Mouse (Mus musculus) stomach, embryonic 14.5 days (tissue): ENCODE measurements around the gene Med11. TPM values are rescaled to one million over a fixed set of nuclear protein-coding genes. Genes with fewer than 3 reads are reported as not detected.
A peak's percentile ranks its signal among the peaks of the same experiment; 100 is the strongest.
"Not testable (repeated sequence)": the region's sequence is repeated elsewhere in the genome, so short reads cannot be mapped to it uniquely, and the experiment has no call there.

ENCODE experiments used
- ATAC-seq: fragments of 200-750 bp; cut with Nextera tagmentation; 2 replicates; pipeline ENCODE4 v1.8.0; 2017; ENCODE audit warnings: low read depth, moderate TSS enrichment; ENCODE audit not compliant: insufficient number of reproducible peaks, insufficient read depth, low FRiP score
- H3K27ac ChIP-seq: fragments of 300-500 bp; sonication (generic); 2 replicates; pipeline ENCODE4 v1.5.1; 2014; ENCODE audit warnings: mild to moderate bottlenecking, low read length, moderate library complexity, mixed read lengths
- H3K27me3 ChIP-seq: fragments of 300-500 bp; sonication (generic); 2 replicates; pipeline ENCODE4 v1.6.1; 2014; ENCODE audit warnings: low read length, control low read depth, mixed read lengths; ENCODE audit not compliant: control insufficient read depth, insufficient read depth
- H3K36me3 ChIP-seq: fragments of 300-500 bp; sonication (generic); 2 replicates; pipeline ENCODE4 v1.6.1; 2014; ENCODE audit warnings: mild to moderate bottlenecking, control low read depth, low read length, moderate library complexity, mixed read lengths; ENCODE audit not compliant: control insufficient read depth, insufficient read depth
- H3K4me1 ChIP-seq: fragments of 300-500 bp; sonication (generic); 2 replicates; pipeline ENCODE4 v1.6.1; 2014; ENCODE audit warnings: low read length, control low read depth, mixed read lengths; ENCODE audit not compliant: control insufficient read depth, insufficient read depth
- H3K4me2 ChIP-seq: fragments of 300-500 bp; sonication (generic); replicated peaks from 2 replicates; pipeline ENCODE4 v1.6.1; 2014; ENCODE audit warnings: low read depth, low read length, control low read depth
- H3K4me3 ChIP-seq: fragments of 300-500 bp; sonication (generic); 2 replicates; pipeline ENCODE4 v1.5.1; 2014; ENCODE audit warnings: low read depth, low read length, control low read depth
- H3K9ac ChIP-seq: fragments of 300-500 bp; sonication (generic); replicated peaks from 2 replicates; pipeline ENCODE4 v1.6.1; 2014; ENCODE audit warnings: low read depth, mild to moderate bottlenecking, control low read depth, low read length, moderate library complexity, mixed read lengths
- H3K9me3 ChIP-seq: fragments of 300-500 bp; sonication (generic); 2 replicates; pipeline ENCODE4 v1.6.1; 2016; ENCODE audit warnings: low read depth, low read length, control low read depth; ENCODE audit not compliant: control insufficient read depth
- WGBS: fragments of 180-500 bp; shearing (Covaris S2); extraction: QIAGEN DNeasy Blood & Tissue Kit; methylation state at CpG from one replicate; pipeline ENCODE4 v1.1.7; 2014; 5-methylcytosine and 5-hydroxymethylcytosine counted together
- polyA plus RNA-seq: library from polyadenylated mRNA; unstranded; fragments of >200 nt; fragmentation: Nextera tagmentation; extraction: Ambion mirVana; gene quantifications from 2 replicates; pipeline ENCODE4 v1.2.1, GENCODE M21; 2014

Med11 gene
- polyA plus RNA-seq, 1 experiment from 2014 or later, result 49.8 TPM

DNA sequence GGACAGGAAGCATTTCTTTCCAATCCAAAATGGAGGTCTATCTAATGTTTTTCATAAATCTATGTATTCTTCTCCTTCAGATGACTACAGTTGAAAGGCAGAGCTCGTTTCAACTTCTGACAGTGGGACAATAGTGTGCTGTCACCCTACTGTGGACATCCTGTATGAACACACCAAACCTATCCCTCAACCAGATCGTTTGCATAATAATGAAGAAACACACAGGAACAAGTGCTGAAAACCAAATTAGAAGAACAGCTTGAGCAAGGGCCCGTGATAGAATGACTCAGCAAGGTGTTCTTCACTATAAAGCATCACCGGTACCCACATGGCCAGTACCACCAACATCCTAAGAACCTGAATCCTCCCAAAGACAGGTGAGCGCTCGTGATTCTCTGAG is 25.1 kb upstream of the Med11 start:
- H3K4me2 ChIP-seq, H3K9me3 ChIP-seq, H3K4me3 ChIP-seq, H3K4me1 ChIP-seq, H3K9ac ChIP-seq, H3K27me3 ChIP-seq, ATAC-seq, H3K27ac ChIP-seq, H3K36me3 ChIP-seq: not testable (repeated sequence)
- WGBS, result 78% methylated on average over 6 of the region's 6 CpGs

DNA sequence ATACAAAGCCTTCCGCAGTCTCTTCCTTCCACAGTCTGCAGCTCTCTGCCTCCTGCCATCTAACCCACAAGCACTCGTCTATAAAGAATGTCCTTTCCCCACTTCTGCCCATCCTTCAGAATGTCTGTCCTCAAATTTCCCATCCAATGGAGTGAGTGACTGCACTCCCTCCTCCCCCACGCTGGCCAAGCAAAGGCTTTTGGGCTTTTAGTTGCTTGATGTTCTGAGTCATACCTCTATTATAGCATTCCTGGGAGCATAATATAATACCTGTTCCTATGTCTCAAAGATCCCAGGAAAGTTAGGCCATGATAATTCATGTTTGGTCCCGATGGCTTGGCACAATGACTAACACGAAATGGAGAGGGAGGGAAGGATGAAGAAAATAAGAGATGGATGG is 20.1 kb upstream of the Med11 start:
- Histone ChIP-seq H3K4me2 (peak overlapping the region; percentile 34; the same call in 1 of the 2 replicates), H3K27me3 (no peaks in the 10 kb centered on the region), H3K36me3 (no peaks in the 10 kb centered on the region; the same call in 1 of the 2 replicates), H3K9ac (0 out of 2 replicates have a peak overlapping the region, but pooled peaks have one; percentile 18), H3K27ac (peak overlapping the region; percentile 69; the same call in 1 of the 2 replicates), H3K4me3 (peak overlapping the region; percentile 70), H3K4me1 (peaks cover 14% of the 10 kb centered on the region; the same call in 1 of the 2 replicates), H3K9me3 (no peaks in the 10 kb centered on the region)
- ATAC-seq, result no peak
- 28% methylated on average over 5 of the region's 5 CpGs for WGBS

DNA sequence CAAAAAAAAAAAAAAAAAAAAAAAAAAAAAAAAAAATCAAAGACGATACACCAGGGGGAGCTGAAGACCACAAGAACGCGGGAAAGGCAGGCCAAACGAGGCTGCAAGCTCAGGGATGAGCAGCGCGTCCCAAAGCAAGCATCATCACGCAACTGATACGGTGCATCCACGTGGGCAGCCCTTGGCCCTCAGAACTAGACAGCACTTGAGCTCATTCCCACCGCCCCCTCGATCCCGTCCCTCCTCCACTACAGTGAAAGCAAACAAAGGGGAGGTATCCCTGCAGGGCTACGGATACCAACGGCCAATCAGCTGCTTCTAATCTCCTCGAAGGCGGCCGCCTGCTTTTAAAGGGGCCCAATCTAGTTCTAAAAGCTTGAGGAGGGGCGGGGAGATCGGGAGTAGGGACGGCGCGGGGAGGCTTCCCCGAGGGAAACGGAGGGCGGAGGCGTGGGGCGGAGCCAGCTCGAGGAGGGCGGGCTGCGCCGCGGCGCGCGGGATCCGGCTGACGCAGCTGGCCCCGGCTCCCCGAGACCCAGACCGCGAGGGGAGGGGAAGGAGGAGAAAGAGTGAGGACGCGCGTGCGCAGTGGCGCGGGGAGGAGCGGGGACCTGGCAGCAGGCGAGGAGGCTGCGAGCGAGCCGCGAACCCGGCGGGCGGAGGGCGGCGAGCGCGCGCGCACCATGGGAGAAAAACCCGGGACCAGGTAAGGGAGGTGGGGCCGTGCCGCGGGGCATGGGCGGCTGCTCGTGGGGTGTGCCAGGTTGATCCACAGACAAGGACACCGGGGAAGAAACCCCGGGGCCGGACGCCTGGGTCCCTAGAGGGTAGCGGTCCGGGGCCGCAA is 19.4 kb upstream of the Med11 start, which contains the start of gene Arrb2:
TSS of gene Arrb2 (plus strand) at position 588 of the 847 bp plus-strand sequence.
- peaks cover 6% of the 10 kb centered on the region; the same call in 1 of the 2 replicates for H3K36me3 ChIP-seq
- no peaks in the 10 kb centered on the region for H3K27me3 ChIP-seq
- ATAC-seq, result peak; percentile 95
- H3K9ac ChIP-seq, result peak within 1 kb of the TSS; percentile 65
- H3K4me1 ChIP-seq, result peaks cover 14% of the 10 kb centered on the region; the same call in 1 of the 2 replicates
- H3K9me3 ChIP-seq, result no peaks in the 10 kb centered on the region
- peak within 1 kb of the TSS; percentile 83 for H3K4me2 ChIP-seq
- peak within 1 kb of the TSS; percentile 70 for H3K4me3 ChIP-seq
- WGBS, result under 1% methylated on average over 75 of the region's 75 CpGs
- peak within 1 kb of the TSS; percentile 69 for H3K27ac ChIP-seq

DNA sequence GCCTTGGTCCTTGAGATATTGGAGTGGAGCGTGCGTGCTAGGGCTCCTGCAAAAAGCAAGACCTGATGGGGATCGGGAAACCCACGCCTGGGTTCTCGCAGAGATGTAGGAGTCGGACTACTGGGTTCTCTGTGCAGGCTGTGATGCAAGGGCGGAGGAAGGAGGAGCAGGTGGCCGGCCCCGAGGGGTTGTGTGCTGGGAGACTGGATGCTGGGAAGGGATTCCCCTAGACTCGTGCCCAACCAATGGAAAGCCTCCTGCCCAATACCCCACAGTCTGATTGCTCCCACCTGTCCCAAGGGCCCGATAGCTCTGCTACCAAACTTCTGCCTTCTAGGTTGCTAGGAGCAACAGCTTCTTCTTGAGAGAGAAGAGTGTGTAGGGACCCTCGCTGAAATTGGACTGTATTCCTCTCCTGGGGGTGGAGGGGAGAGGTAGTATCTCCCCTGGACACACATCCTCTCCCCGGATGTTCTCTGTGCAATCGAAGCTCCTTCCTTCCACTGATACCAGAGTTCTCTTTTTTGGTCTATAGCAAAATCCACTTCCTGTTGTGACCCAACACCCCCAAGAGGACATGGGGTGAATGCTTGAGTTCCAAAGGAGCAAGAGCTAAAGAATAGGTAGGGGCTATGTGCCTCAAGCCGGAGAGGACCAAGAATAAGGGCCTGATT is 18.7 kb upstream of the Med11 start:
- peak; percentile 20; the same call in 1 of the 2 replicates for ATAC-seq
- Histone ChIP-seq H3K27me3 (no peaks in the 10 kb centered on the region), H3K4me1 (peaks cover 14% of the 10 kb centered on the region; the same call in 1 of the 2 replicates), H3K4me2 (peak overlapping the region; percentile 83), H3K36me3 (peaks cover 7% of the 10 kb centered on the region; the same call in 1 of the 2 replicates), H3K9me3 (no peaks in the 10 kb centered on the region), H3K9ac (peak overlapping the region; percentile 65), H3K27ac (peak overlapping the region; percentile 69), H3K4me3 (peak overlapping the region; percentile 70)
- WGBS, result 8% methylated on average over 15 of the region's 15 CpGs

DNA sequence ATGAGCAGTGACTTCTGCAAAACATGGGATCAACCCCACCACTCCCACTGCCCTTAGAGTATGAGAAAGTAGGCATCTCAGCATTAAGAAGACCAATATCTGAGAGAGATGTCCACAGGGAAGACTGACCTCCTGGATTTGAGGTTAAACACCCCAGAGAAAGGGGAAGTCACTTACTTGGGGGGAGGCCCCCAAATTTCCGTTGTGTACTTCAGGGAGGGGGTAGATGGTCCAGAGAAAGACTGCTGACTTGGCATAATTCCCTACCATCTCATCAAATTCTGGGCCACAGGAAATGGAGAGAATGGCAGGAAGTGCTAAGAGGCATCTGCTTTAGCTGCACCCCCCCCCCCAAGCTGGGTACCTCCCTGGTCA is 18.2 kb upstream of the Med11 start:
- H3K4me1 ChIP-seq, result peaks cover 14% of the 10 kb centered on the region; the same call in 1 of the 2 replicates
- no peak overlapping the region for H3K9ac ChIP-seq
- H3K27me3 ChIP-seq, result no peaks in the 10 kb centered on the region
- H3K9me3 ChIP-seq, result no peaks in the 10 kb centered on the region
- no peak overlapping the region for H3K27ac ChIP-seq
- H3K4me3 ChIP-seq, result peak overlapping the region; percentile 70; the same call in 1 of the 2 replicates
- WGBS, result 80% methylated on average over 1 of the region's 1 CpGs
- ATAC-seq, result no peak
- peaks cover 13% of the 10 kb centered on the region for H3K36me3 ChIP-seq
- H3K4me2 ChIP-seq, result peak overlapping the region; percentile 83

DNA sequence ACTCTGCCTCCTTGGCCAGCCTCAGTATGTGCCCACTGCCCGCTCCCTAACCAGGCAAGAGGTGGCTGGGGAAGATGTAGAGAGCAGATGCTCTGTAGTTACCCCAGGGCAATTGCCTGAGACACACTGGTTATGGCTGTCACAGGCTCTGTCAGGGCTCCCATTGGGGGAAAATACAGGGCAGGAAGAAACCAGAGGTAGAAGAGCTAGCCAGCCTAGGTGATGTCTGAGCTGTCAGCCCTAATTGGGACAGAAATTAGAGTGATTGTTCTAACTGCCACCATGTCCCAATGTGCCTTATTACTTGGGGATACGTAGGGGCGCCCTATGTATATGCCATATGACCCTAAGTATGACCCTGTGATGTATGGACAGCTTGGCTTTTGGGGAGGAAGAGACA is 17.8 kb upstream of the Med11 start:
- peaks cover 16% of the 10 kb centered on the region for H3K36me3 ChIP-seq
- H3K4me2 ChIP-seq, result no peak overlapping the region
- no peak overlapping the region for H3K4me3 ChIP-seq
- H3K27ac ChIP-seq, result no peak overlapping the region
- H3K9me3 ChIP-seq, result no peaks in the 10 kb centered on the region
- peaks cover 14% of the 10 kb centered on the region; the same call in 1 of the 2 replicates for H3K4me1 ChIP-seq
- no peak overlapping the region for H3K9ac ChIP-seq
- H3K27me3 ChIP-seq, result no peaks in the 10 kb centered on the region
- no peak for ATAC-seq
- WGBS, result 90% methylated on average over 3 of the region's 3 CpGs

DNA sequence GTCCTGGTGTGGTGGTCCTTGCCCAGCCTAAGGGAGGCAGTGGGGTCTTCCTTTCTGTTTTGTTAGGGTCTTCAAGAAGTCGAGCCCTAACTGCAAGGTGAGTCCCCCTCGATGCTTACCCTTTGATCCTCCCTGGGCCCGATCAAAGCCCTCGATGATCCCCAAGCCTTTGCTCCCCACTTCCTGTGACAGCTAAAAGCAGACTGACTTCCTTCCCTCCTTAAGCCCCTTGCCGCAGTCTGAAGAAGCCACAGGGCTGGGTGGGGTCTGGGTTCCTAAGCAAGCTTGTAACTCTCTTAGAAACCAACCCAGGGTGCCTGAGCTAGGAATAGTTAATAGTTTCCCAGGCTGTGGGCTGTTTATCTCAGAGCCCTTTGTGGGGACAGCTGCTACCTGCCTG is 16.2 kb upstream of the Med11 start:
- H3K4me3 ChIP-seq, result no peak overlapping the region
- H3K4me1 ChIP-seq, result peaks cover 14% of the 10 kb centered on the region; the same call in 1 of the 2 replicates
- no peak overlapping the region for H3K4me2 ChIP-seq
- H3K27ac ChIP-seq, result no peak overlapping the region
- H3K9ac ChIP-seq, result no peak overlapping the region
- H3K27me3 ChIP-seq, result no peaks in the 10 kb centered on the region
- WGBS, result 70% methylated on average over 5 of the region's 5 CpGs
- H3K9me3 ChIP-seq, result no peaks in the 10 kb centered on the region
- peaks cover 21% of the 10 kb centered on the region for H3K36me3 ChIP-seq
- ATAC-seq, result no peak

DNA sequence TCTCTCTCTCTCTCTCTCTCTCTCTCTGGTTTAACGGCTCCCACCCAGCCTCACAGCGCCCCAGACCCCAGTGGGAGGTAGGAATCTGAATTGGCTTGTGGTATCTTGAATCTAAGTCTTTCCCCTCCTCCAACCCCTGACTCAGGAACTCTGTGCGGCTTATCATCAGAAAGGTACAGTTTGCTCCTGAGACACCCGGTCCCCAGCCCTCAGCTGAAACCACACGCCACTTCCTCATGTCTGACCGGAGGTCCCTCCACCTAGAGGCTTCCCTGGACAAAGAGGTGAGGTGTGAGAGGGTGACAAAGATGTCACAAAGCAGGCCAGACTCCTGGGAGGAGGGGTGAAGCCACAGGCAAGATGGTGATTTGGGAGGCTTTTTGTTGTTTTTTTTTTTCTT is 14.3 kb upstream of the Med11 start:
- WGBS, result 79% methylated on average over 6 of the region's 6 CpGs
- no peak overlapping the region for H3K4me2 ChIP-seq
- no peak for ATAC-seq

More for the DNA sequence above, 14.3 kb upstream of the Med11 start:
- no peak overlapping the region for H3K4me3 ChIP-seq
- H3K27ac ChIP-seq, result no peak overlapping the region
- H3K36me3 ChIP-seq, result peaks cover 21% of the 10 kb centered on the region
- no peaks in the 10 kb centered on the region for H3K9me3 ChIP-seq
- no peaks in the 10 kb centered on the region for H3K27me3 ChIP-seq
- H3K9ac ChIP-seq, result no peak overlapping the region
- peaks cover 10% of the 10 kb centered on the region; the same call in 1 of the 2 replicates for H3K4me1 ChIP-seq
